Mouse (Mus musculus): ENCODE results near the gene Snx10. TPM values are rescaled to one million over a fixed set of nuclear protein-coding genes. Genes with fewer than 3 reads are reported as not detected.

The Snx10 gene
- 67.8 and 77.8 TPM in 2 replicates for polyA plus RNA-seq (2015; fragmentation: Nextera tagmentation; extraction: Ambion mirVana)

DNA sequence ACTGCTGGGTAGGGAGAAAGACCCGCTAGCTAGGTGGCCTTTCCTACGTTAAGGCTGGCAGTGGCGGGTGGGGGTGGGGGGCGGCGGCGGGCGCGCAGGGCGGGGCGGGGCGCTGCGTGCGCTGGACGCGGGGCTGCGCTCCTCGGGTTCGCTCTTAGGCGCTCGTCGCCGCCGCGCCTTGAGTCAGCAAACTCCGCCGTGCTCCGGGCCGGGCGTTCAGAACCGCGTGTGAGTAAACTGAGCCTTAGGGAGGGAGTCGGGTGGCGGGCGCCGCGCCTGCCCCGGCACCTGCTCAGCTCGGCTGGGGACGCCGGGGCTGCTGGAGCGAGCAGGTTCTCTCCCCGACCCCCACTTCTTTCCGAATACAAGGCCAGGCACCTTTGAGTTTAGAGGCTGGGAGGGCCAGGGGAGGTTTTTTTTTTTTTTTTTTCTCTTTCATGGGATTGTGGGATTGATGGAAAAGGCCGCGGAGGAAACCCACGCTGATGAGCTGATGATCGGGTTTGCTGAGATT, at the start of gene Snx10:
Gene Snx10 (plus strand): TSS at position 95 of the 514 bp plus-strand sequence.

Small RNAs within 50 kb of the gene (microRNA-seq; reads per million reads assigned to microRNA genes)
- gene Gm22914 = not detected

Other genes starting within 250 kb of the Snx10 start
- gene Nfe2l3, start 91.2 kb upstream of the Snx10 start, polyA plus RNA-seq (2015; fragmentation: Nextera tagmentation; extraction: Ambion mirVana) = 3.6 and 5.0 TPM in 2 replicates
- 713 and 815 TPM in 2 replicates for gene Hnrnpa2b1, start 54.0 kb upstream of the Snx10 start, polyA plus RNA-seq (2015; fragmentation: Nextera tagmentation; extraction: Ambion mirVana)
- gene Cbx3, start 53.5 kb upstream of the Snx10 start, polyA plus RNA-seq (2015; fragmentation: Nextera tagmentation; extraction: Ambion mirVana) = 313 and 315 TPM in 2 replicates

Data from neural tube, postnatal 0 days (tissue).